8 mouse cellular contexts compared by ENCODE assay signal in the genomic region with DNA sequence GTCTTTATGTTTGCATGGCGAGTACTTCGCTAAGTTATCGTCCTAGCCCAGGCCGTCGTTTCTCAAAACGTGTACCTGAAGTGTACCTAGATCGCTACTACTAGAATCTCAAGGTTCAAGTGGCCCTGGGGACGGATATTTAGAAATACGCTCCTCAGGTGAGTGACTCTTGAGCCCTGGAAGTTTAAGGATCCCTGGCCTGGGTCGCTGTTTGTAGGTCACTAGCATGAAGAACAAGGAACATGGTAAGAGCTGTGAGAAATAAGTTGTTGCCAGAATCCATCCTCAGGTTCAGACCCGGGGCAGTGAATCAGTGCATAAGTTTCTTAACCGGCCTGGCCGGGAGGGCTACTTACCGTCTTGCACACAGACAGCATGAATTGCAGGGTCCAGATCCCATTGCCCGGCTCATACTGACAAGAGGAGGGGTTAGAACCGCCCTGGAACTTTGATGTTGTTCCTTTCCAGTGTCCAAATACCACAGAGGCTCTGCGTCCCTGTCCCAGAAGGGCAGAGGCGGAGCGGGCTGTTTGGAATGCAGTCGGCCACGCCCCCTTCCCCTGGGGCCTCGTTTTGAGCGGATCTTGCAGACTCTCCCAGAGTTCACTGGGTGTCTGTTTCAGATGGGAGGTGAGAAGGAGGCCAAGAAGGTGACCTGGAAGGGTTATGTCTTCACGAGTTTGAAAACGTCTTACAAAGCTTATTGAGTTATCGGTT. TPM values are rescaled to one million over a fixed set of nuclear protein-coding genes. Genes with fewer than 3 reads are reported as not detected.
DNase-seq lines count a peak whose midpoint lies in the region; TF ChIP-seq lines count a peak whose summit lies in the region.

No protein-coding gene starts in this region.

- intact Hi-C loops in gastrocnemius, adult 2 months (cut with DNase I), result no loop called here

- peak; percentile 10 for DNase-seq in thymus, postnatal 14 days
- DNase-seq in thymus, postnatal 0 days (ENCODE audit: low spot score), result no peak
- peak; percentile 73 for DNase-seq in gastrocnemius, adult 2 months
- peak; percentile 89 for DNase-seq in kidney, adult 18-20 months
- peak; percentile 74 to 85 for DNase-seq in lung, adult 18-20 months
- DNase-seq in urinary bladder, adult 2 months (ENCODE audit: low spot score), result peak; percentile 35
- no peak for DNase-seq in frontal cortex, adult 2 months (ENCODE audit: extremely low spot score in 1 of 2, low spot score in 1 of 2)
- DNase-seq in left cerebral cortex, adult 11 months (ENCODE audit: low spot score), result no peak

- H3K4me3 ChIP-seq in gastrocnemius, adult 2 months, result peak overlapping the region; percentile 32; the same call in 1 of the 2 replicates

- peak overlapping the region; percentile 9; the same call in 1 of the 2 replicates for H3K27ac ChIP-seq in gastrocnemius, adult 2 months

- no peak for TF ChIP-seq CTCF in gastrocnemius, adult 2 months (IDR thresholded peaks at IDR 0.05)

RNA-seq across cellular contexts. Expression of a gene that starts 34.7 kb away (rescaled TPM):
- polyA plus RNA-seq in thymus, postnatal 0 days (2015; fragmentation: Nextera tagmentation; extraction: Ambion mirVana), result 41.5 and 42.7 TPM in 2 replicates
- total RNA-seq in gastrocnemius, adult 2 months (2021), result 10 to 100 TPM; 17.0 to 29.5 TPM
- 95.8 and 110 TPM in 2 replicates for polyA plus RNA-seq in urinary bladder, adult 2 months (2012; rRNA removed)
- 72.3 and 83.1 TPM in 2 replicates for polyA plus RNA-seq in frontal cortex, adult 2 months (2012; rRNA removed)

Comparison
In these comparisons a context has a peak if more than half of its experiments do, and no peak if none do; other contexts are left out.
1. DNase-seq: peak in thymus, postnatal 14 days (single experiment), gastrocnemius, adult 2 months (single experiment), kidney, adult 18-20 months (single experiment), lung, adult 18-20 months (2 of 2) and urinary bladder, adult 2 months (single experiment); none in thymus, postnatal 0 days (single experiment), frontal cortex, adult 2 months (0 of 2) and left cerebral cortex, adult 11 months (single experiment).